Mouse (Mus musculus) CH12F3 (cell line): ENCODE data around the gene Dlgap5.

ENCODE experiments used
- in situ Hi-C: fragments of 300-500 bp; cut with MboI; formaldehyde crosslinking; loops from 2 replicates; pipeline ENCODE4 v1.14.3; 2020; ENCODE audit warnings: low sequenced_read_pairs

Dlgap5 gene

GRCm38 (mm10) chr14:47354111-47354577 lies 64.1 kb downstream of the Dlgap5 start:
- in situ Hi-C loops, result no loop called here

- in situ Hi-C loops, result no loop called here
Measured at GRCm38 (mm10) chr14:47353240-47353639, 65.0 kb downstream of the Dlgap5 start.

GRCm38 (mm10) chr14:47352272-47352671 lies 65.9 kb downstream of the Dlgap5 start:
- in situ Hi-C loops, result no loop called here

GRCm38 (mm10) chr14:47350974-47351373 lies 67.2 kb downstream of the Dlgap5 start:
- in situ Hi-C loops, result no loop called here

GRCm38 (mm10) chr14:47346715-47347114 lies 71.5 kb downstream of the Dlgap5 start:
- in situ Hi-C loops, result no loop called here

- in situ Hi-C loops, result no loop called here
Measured at GRCm38 (mm10) chr14:47341811-47342291, 76.4 kb downstream of the Dlgap5 start.

- in situ Hi-C loops, result no loop called here
Measured at GRCm38 (mm10) chr14:47340231-47340925, 77.8 kb downstream of the Dlgap5 start.
